Mouse (Mus musculus): ENCODE data around the gene Rec8. TPM values are rescaled to one million over a fixed set of nuclear protein-coding genes. Genes with fewer than 3 reads are reported as not detected.

The Rec8 gene
- polyA plus RNA-seq, 1 experiment = not detected

DNA sequence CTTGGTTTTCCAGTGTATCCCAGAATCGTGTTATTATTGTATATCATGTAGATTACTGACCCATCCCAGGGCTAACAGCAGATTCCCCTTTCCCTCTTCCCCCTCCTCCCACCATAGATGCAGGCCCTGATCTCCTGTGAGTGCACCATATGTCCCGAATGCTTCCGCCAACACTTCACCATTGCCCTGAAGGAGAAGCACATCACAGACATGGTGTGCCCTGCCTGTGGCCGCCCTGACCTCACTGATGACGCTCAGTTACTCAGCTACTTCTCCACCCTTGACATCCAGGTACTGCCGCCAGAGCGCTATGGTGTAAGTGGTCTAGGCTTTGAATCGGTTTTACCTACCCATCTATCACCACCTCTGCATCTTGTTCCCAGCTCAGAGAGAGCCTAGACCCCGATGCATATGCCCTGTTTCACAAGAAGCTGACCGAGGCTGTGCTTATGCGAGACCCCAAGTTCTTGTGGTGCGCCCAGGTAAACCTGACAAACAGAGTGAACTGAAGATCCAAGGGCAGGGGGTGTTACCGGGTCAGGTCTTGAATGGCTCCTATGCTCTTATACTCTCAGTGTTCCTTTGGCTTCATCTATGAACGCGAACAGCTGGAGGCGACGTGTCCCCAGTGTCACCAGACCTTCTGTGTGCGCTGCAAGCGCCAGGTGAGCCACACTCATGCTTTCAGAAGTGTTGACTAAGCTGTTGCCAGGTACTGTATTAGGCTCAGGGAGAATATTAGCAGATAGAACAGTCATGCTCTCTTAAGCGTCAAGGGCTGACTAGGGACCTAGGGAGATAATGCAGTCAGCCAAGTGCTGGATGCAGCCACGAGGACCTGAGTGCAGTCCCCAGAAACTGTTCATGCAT lies 19.1 kb upstream of the Rec8 start:
- H3K36me3 ChIP-seq (ENCODE audit: control insufficient read depth, insufficient read depth) = peaks cover 85% of the 10 kb centered on the region
- H3K4me3 ChIP-seq (ENCODE audit: insufficient read depth, poor library complexity, severe bottlenecking) = no peak overlapping the region
- H3K79me3 ChIP-seq (ENCODE audit: low read depth) = no peaks in the 10 kb centered on the region
- TF ChIP-seq CTCF (IDR thresholded peaks at IDR 0.05; ENCODE audit: control insufficient read depth, insufficient read depth, insufficient read length) (no peak), FOSL1 (IDR thresholded peaks at IDR 0.05; ENCODE audit: insufficient read depth, low read length, poor library complexity, severe bottlenecking) (no peak), MAX (IDR thresholded peaks at IDR 0.05) (no peak), USF1 (IDR thresholded peaks at IDR 0.05; ENCODE audit: low read depth) (no peak), CEBPB (IDR thresholded peaks at IDR 0.05; ENCODE audit: low read depth) (no peak), MYOD1 (IDR thresholded peaks at IDR 0.05; ENCODE audit: control insufficient read depth, insufficient read length, low read depth) (no peak), MYOG (IDR thresholded peaks at IDR 0.05; ENCODE audit: control insufficient read depth, extremely low read depth, insufficient read length) (no peak)
- no peaks in the 10 kb centered on the region for H3K27me3 ChIP-seq (ENCODE audit: control insufficient read depth, insufficient read depth, insufficient read length)
- no peak overlapping the region for H3ac ChIP-seq (ENCODE audit: control insufficient read depth, insufficient read length, low read depth)
- peaks cover 6% of the 10 kb centered on the region for H3K79me2 ChIP-seq (ENCODE audit: control insufficient read depth, insufficient read depth)

DNA sequence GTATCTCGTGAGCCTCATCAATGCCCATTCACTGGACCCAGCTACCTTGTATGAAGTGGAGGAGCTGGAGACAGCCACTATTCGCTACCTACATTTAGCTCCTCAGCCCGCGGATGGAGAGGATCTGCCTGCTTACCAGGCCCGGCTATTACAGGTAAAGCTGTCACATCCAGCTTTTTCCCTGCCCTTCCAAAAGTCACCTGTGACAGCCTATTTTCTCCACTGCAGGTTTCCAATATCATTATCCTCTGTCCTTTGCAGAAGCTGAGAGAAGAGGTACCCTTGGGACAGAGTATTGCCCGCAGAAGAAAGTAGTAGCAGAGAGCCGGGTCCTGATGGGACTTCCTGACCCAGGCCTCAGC lies 14.6 kb upstream of the Rec8 start, which contains the start of gene Irf9:
Gene Irf9 (plus strand): TSS at position 301 of the 362 bp plus-strand sequence.
- Histone ChIP-seq H3K79me2 (ENCODE audit: control insufficient read depth, insufficient read depth) (no peaks in the 10 kb centered on the region), H3K79me3 (ENCODE audit: low read depth) (no peaks in the 10 kb centered on the region), H3K36me3 (ENCODE audit: control insufficient read depth, insufficient read depth) (peaks cover 70% of the 10 kb centered on the region), H3K27me3 (ENCODE audit: control insufficient read depth, insufficient read depth, insufficient read length) (no peaks in the 10 kb centered on the region), H3ac (ENCODE audit: control insufficient read depth, insufficient read length, low read depth) (no peak within 1 kb of the TSS), H3K4me3 (ENCODE audit: insufficient read depth, poor library complexity, severe bottlenecking) (no peak within 1 kb of the TSS)
- no peak for TF ChIP-seq CEBPB (IDR thresholded peaks at IDR 0.05; ENCODE audit: low read depth)
- TF ChIP-seq MYOD1 (IDR thresholded peaks at IDR 0.05; ENCODE audit: control insufficient read depth, insufficient read length, low read depth) = no peak
- TF ChIP-seq FOSL1 (IDR thresholded peaks at IDR 0.05; ENCODE audit: insufficient read depth, low read length, poor library complexity, severe bottlenecking) = no peak
- no peak for TF ChIP-seq USF1 (IDR thresholded peaks at IDR 0.05; ENCODE audit: low read depth)
- TF ChIP-seq MAX (IDR thresholded peaks at IDR 0.05) = no peak
- TF ChIP-seq MYOG (IDR thresholded peaks at IDR 0.05; ENCODE audit: control insufficient read depth, extremely low read depth, insufficient read length) = no peak

DNA sequence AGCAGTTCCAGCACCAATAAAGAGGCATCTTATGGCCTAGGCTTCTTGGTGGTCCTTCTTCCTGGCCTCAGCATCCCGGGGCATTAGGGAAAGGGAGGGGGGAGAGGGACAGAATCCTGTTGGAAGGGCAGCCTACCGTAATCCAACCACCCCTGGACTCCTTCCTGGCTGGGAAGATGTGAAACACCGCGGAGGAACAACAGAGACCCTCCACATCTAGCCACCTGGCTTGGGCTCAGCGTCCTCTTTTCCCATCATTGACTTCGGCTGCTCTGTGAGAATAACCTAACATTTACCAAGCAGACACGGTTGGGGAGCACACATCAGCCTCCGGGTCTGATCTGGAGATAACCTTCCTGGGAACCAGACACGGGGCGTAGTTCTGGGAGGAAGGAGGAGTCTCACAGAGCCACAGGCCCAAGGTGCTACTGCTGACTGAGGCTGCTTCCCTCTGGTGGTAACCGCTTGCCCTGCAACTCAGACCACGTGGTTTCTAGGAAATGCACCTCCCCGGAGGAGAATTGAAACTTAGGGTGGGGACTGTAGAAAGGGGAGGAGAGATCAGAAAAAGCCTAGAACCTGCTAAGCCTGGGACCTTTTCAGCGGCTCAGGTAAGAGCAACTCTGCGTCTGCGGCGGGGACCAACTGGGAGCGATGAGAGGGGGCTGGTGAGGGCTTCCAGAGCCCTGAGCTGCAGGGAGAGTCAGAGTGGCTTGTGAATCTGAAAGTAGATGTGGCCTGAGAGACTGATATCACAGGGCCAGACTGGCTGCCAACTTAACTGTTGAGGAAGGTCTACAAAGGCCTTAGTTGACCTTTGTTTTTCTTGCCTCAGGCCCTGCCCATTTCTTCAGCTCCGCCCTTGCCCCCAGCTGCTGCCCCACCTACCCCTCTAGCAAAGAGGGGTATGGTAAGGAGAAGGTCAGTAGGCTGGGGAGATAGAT lies 13.9 kb upstream of the Rec8 start:
- TF ChIP-seq CEBPB (IDR thresholded peaks at IDR 0.05; ENCODE audit: low read depth) (no peak), MAX (IDR thresholded peaks at IDR 0.05) (peak; percentile 75), MYOG (IDR thresholded peaks at IDR 0.05; ENCODE audit: control insufficient read depth, extremely low read depth, insufficient read length) (no peak), FOSL1 (IDR thresholded peaks at IDR 0.05; ENCODE audit: insufficient read depth, low read length, poor library complexity, severe bottlenecking) (no peak), USF1 (IDR thresholded peaks at IDR 0.05; ENCODE audit: low read depth) (peak; percentile 89), MYOD1 (IDR thresholded peaks at IDR 0.05; ENCODE audit: control insufficient read depth, insufficient read length, low read depth) (no peak), CTCF (IDR thresholded peaks at IDR 0.05; ENCODE audit: control insufficient read depth, insufficient read depth, insufficient read length) (peak; percentile 61)
- Histone ChIP-seq H3K36me3 (ENCODE audit: control insufficient read depth, insufficient read depth) (peaks cover 70% of the 10 kb centered on the region), H3K4me3 (ENCODE audit: insufficient read depth, poor library complexity, severe bottlenecking) (no peak overlapping the region), H3K27me3 (ENCODE audit: control insufficient read depth, insufficient read depth, insufficient read length) (no peaks in the 10 kb centered on the region), H3K79me2 (ENCODE audit: control insufficient read depth, insufficient read depth) (no peaks in the 10 kb centered on the region), H3ac (ENCODE audit: control insufficient read depth, insufficient read length, low read depth) (no peak overlapping the region), H3K79me3 (ENCODE audit: low read depth) (no peaks in the 10 kb centered on the region)

DNA sequence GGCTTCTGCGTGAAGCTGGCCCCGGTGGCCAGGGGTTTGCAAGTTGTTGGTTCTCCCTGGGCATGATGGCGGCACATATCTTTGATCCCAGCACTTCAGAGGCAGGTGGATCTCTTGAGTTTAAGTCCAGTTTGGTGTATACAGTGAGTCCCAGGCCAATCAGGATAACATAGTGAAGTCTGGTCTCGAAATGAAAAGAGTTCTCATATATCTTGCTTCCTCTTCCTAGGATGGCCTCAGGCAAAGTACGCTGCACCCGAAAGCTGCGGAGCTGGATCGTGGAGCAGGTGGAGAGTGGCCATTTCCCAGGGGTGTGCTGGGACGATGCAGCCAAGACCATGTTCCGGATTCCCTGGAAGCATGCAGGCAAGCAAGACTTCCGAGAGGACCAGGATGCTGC lies 13.0 kb upstream of the Rec8 start:
- Histone ChIP-seq H3K4me3 (ENCODE audit: insufficient read depth, poor library complexity, severe bottlenecking) (no peak overlapping the region), H3K79me3 (ENCODE audit: low read depth) (no peaks in the 10 kb centered on the region), H3K36me3 (ENCODE audit: control insufficient read depth, insufficient read depth) (peaks cover 70% of the 10 kb centered on the region), H3K27me3 (ENCODE audit: control insufficient read depth, insufficient read depth, insufficient read length) (no peaks in the 10 kb centered on the region), H3ac (ENCODE audit: control insufficient read depth, insufficient read length, low read depth) (no peak overlapping the region), H3K79me2 (ENCODE audit: control insufficient read depth, insufficient read depth) (no peaks in the 10 kb centered on the region)
- TF ChIP-seq FOSL1 (IDR thresholded peaks at IDR 0.05; ENCODE audit: insufficient read depth, low read length, poor library complexity, severe bottlenecking) (no peak), MYOG (IDR thresholded peaks at IDR 0.05; ENCODE audit: control insufficient read depth, extremely low read depth, insufficient read length) (no peak)

DNA sequence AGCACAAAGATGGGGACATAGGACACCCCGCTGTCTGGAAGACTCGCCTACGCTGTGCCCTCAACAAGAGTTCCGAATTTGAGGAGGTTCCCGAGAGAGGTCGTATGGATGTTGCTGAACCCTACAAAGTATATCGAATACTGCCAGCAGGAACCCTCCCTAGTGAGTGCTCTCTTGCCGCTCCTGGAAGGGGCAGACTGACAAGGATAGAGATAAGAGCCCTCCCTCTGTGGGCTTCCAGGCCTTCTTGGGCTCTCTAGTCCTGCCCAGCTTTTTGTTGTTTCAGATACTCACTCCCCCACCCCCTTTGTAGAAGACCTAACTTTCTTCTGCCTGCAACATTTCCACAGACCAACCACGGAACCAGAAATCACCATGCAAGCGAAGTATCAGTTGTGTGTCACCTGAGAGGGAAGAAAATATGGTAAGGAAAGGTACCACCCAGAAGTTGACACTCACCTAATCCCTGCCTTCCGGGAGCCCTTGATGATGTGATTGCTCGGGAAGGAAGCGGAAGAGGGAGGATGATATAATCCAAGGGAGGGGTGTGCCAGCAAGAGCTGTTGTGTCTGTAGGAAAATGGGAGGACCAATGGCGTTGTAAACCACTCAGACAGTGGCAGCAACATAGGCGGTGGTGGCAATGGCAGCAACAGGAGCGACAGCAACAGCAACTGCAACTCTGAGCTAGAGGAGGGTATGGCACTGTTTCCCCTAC lies 11.9 kb upstream of the Rec8 start:
- no peak overlapping the region for H3ac ChIP-seq (ENCODE audit: control insufficient read depth, insufficient read length, low read depth)
- no peaks in the 10 kb centered on the region for H3K79me2 ChIP-seq (ENCODE audit: control insufficient read depth, insufficient read depth)
- peaks cover 60% of the 10 kb centered on the region for H3K36me3 ChIP-seq (ENCODE audit: control insufficient read depth, insufficient read depth)
- H3K4me3 ChIP-seq (ENCODE audit: insufficient read depth, poor library complexity, severe bottlenecking) = no peak overlapping the region
- no peaks in the 10 kb centered on the region for H3K79me3 ChIP-seq (ENCODE audit: low read depth)
- H3K27me3 ChIP-seq (ENCODE audit: control insufficient read depth, insufficient read depth, insufficient read length) = no peaks in the 10 kb centered on the region
- TF ChIP-seq MYOD1 (IDR thresholded peaks at IDR 0.05; ENCODE audit: control insufficient read depth, insufficient read length, low read depth) (no peak), CTCF (IDR thresholded peaks at IDR 0.05; ENCODE audit: control insufficient read depth, insufficient read depth, insufficient read length) (no peak), CEBPB (IDR thresholded peaks at IDR 0.05; ENCODE audit: low read depth) (no peak)
